Mouse (Mus musculus): ENCODE data around the gene Styxl1.

- TF ChIP-seq CTCF (IDR thresholded peaks at IDR 0.05; ENCODE audit: low read depth): no peak
- TF ChIP-seq EP300 (IDR thresholded peaks at IDR 0.05; ENCODE audit: low read depth): no peak
These were observed 40.3 kb upstream of the Styxl1 start for GRCm38 (mm10) chr5:135818491-135818890.

Data from heart, postnatal 0 days (tissue).